Mouse (Mus musculus) urinary bladder, adult 2 months (tissue): ENCODE measurements around the gene Rgs9bp. TPM values are rescaled to one million over a fixed set of nuclear protein-coding genes. Genes with fewer than 3 reads are reported as not detected.
A peak's percentile ranks its signal among the peaks of the same experiment; 100 is the strongest.

ENCODE experiments used
- DNase-seq: peaks from one replicate; pipeline ENCODE4 v3.0.0; 2022; ENCODE audit warnings: low spot score
- polyA plus RNA-seq: library from polyadenylated mRNA; depleted of rRNA; stranded (reverse); fragments of >200 nt; gene quantifications from 2 replicates; pipeline ENCODE4 v1.2.3, GENCODE M21; 2012; rRNA removed

The Rgs9bp gene
- polyA plus RNA-seq = 0.40 and 0.52 TPM in 2 replicates

DNA sequence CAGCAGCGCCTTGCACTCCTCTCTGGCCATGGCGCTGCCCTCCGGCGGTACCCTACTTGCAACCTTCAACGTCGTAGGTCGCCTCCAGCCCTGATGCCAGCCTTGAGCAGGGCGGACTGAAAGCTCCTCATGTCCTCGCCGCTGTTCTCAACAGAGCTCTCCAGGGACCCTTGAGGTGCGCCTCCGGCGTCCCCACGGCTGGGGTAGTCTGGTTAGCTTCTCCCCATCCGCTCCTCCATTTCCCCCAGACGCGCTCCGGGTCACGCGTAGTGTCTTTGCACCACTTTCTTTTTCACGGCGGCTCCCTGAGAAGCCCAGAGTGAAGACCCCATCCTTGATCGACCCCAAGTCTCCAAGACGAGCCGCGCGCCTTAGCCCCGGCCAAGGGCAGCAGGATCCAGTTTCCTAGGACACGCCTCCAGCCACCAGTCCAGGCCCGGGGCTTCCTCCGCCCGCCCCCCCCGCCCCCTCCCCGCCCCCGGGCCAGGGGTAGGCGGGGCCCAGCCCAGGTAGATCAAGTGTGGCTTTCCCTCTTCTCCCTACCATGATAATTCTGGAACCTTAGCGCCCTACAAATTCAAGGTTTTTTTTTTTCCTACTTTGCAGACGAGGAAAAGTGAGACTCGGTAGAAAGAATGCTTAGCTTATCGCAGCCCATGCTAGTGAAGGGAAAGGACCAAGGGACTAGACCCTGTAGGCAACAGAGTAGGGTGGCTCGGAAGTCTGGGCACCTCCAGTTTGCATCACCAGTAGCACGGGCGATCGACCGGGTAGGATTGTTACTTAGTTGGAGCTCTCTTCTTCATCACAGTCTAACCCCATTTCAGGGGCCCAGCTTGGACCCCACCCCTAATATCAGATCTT is at the start of gene Rgs9bp:
Gene Rgs9bp, minus strand, starts transcription at position 392 of the 864 bp plus-strand sequence.
- peak; percentile 39 for DNase-seq

DNA sequence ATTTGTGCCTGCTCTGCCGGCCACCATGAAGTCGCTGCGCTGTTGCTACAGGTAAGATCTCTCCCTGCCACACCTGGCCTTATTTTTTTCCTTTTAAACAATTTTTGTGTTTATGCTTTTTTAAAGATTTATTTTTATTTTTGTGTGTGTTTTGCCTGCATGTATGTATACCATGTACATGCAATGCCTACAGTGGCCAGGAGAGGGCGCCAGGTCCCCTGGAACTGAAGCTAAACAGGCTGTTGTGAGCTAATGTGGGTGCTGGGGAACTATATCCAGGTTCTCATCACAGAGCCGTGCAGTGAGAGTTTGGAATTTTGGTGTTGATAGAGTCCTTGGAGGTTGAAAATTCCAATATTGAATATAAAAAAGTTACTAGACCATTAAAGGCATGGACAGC is 43.1 kb upstream of the Rgs9bp start:
- DNase-seq = no peak

DNA sequence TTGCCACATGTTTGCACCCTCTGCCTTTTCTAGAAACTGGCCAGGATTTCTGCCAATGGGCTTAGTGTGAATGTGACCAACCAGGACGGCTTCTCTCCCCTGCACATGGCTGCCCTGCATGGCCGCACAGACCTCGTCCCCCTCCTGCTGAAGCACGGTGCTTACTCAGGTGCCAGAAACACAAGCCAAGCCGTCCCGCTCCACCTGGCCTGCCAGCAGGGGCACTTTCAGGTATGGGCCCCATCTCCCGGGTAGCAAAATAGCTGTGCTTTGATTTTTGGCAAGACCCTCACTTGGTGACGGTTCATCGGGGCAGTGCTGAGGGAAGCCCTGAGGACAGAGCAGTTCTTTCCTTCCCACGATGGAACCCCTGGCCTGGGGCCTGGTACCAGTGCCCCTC is 42.0 kb upstream of the Rgs9bp start:
- DNase-seq = no peak

DNA sequence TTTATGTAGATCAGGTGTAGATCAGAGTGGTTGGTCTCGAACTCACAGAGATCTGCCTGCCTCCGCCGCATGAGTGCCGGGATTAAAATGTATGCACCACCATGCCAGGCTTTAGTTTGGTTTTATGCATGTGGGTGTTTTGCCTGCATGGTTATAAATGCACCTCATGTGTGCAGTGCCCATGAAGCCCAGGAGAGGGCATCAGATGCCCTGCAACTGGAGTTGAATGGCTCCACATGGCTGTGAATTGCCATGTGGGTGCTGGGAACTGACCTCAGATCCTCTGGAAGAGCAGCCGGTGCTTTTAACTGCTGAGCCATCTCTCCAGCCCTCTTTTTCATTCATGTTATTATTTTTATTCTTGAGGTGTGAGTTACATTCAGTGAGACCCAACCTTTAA is 40.7 kb upstream of the Rgs9bp start:
- DNase-seq = no peak

DNA sequence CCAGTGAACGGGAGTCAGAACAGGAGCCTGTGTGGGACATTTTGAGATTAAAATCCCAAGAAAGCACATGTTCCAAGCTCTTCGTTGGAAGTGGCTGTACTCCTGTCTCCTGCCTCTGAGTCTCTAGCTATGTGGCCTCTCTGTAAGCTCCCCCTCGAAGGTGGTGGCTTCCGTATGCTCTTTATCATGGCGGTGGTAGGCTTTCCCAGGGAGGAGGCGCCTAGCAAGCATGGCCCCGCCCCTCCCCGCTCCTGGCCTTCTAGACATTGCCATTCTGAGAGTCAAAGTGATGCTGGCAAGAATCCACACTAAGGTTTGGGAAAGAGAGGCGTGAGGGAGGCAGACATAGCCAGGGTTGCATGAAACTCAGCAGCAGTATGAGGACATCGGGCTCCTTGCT is 37.2 kb upstream of the Rgs9bp start:
- no peak for DNase-seq

DNA sequence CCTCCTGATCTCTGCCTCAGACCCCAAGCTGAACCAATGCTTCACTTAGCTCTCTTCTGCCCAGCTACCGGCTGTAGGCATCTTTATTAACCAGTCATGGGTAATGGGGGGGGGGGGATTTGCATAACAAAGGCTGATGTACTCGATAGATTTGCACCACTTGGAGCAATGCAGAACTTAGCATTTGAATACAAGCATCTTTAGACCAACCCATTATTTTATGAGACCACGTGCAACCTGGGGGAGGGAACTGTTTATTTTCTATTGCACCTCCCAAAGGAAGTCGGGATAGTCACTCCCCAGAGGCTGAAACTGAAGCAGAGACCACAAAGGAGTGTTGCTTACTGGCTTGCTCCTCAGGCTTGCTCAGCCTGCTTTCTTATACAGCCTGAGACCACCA is 32.1 kb upstream of the Rgs9bp start:
- no peak for DNase-seq

DNA sequence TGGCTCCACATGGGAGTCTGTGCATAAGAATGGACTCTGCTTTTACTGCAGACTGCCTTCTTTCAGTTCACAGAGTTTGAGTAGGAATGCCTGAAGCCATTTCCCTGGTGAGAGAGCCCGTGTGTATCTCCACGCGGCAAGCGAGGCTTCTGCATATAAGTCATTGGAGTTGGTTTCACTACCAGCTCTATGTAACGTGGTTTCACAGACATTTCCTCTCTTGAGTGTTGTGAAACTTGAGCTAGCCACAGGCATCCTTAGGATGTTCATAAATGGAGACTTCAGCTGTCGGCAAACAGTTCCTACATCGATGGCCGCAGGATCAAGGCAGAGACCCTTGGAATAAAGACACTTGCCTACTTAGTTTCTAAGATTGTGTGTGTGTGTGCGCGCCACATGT is 23.9 kb upstream of the Rgs9bp start:
- DNase-seq = no peak

DNA sequence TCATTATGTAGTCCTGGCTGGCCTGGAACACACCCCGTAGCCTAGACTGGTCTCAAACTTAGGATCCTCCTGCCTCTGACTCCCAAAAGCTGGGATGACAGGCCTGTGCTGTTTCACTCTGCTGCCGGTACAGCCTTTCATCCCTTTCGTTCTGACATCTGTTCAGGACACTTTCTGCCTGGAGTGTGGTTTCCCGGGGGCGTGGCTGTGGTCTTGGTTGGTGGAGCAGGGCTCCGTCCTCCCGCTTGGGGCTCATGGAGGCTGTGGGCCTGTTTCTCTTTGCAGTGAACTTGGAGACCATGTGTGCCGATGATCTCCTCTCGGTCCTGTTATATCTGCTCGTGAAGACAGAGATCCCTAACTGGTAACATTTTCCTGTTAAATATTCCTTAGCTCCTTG is 21.4 kb upstream of the Rgs9bp start:
- DNase-seq = no peak

DNA sequence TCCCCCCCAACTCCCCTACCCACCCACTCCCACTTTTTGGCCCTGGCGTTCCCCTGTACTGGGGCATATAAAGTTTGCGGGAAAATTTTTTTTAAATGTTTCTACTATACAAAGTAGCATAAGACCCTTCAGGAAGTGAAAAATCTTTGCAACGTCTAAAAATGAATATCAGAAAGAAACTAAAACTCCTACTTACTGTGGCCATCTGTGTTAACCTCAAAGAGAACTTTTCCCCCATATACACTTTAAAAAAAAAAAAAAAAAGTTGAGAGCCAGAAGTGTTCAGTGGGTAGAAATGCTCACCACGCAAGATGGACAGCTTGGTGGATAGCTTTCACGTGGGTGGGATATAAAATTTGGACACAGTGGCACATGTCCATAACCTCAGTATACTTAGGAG is 17.4 kb upstream of the Rgs9bp start:
- no peak for DNase-seq

DNA sequence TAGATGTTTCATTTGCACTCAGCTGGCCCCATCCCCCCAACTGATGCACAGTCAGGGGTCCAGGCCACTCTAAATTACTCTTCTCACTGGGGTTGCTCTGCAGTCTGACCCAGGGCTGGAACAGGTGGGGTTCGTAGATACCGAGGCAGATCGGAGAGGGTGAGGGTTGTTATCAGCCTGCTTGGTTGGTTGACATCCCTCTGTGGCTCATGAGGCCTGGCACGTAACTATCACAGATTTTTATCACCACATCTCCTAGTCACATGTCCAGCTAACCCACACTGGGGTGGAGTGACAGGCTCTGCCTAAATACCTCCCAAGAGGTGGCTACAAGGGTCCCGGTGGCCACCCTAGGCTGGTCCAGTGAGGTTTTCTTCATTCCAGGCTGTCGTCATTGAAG is 15.7 kb upstream of the Rgs9bp start:
- no peak for DNase-seq

DNA sequence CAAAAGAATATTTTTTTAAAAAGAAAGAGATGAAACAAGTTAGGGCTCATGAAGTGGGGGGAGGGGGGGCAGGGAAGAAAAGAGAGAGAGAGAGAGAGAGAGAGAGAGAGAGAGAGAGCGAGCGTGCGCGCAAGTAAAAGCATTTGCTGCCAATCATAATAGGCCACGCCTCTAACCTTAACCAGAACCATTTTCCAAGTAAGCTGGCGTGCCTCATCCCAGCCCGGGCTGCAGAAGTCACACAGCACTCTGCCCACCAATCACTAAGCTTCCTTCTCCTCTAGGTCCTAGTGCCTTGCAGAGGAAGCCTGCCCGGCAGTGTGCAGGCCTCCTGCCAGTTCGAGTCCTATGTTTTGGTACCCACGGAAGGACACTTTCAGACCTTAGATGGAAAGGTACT is 14.6 kb upstream of the Rgs9bp start:
- no peak for DNase-seq

DNA sequence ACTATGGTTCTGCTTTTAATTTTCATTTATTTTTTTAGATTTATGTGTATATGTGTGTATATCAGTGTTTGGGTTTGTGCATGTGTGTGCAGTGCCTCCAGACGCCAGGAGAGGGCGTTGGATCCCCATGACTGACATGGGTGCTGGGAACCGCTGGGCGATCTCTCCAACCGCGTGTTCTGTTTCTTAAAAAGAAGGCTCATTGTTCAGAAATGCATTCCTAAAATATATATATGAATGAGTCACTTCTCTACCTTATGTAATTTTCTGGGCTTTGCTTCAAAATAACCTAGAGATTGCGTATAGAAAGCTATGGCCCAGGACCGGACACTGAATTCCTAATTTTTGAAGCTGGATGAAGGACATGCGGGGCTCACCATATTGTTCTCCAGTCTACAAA is 14.1 kb upstream of the Rgs9bp start:
- no peak for DNase-seq

DNA sequence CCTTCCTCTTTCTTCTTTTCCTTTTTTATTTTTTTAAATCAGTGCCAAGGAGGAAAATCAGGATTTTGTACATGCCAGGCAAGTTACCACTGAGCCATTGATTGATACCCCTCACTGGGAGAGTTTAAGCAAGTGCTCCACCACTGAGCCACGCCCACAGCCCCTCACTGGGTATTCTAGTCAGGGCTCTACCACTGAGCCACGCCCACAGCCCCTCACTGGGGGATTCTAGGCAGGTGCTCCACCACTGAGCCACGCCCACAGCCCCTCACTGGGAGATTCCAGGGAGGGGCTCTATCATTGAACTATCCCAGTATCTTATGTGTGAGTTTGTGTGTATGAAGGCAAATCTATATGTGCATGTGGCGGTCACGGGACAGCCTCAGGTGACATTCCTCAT is 8.9 kb upstream of the Rgs9bp start:
- DNase-seq = no peak

DNA sequence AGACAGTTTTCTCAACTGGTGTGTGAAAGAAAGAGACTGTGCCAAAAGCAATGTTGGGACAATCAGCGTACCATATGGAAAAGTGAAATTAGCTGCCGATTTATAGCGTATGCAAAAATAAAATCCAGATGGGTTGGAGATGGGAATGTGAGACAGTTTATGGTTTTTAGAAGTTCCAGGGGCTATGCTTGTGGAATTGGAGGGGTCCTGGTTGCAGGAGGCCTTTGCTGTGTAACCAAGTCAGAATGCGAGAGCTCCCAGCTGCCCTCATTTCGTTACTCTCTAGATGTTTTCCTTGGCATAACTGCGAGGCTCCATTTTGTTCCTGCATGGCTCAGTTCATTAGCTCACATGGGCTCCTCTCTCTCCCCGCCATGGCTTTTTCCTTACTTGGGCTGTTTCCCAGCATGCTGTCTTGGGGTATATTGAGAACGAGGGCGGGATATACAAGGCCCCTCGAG is 5.4 kb upstream of the Rgs9bp start:
- DNase-seq = no peak

DNA sequence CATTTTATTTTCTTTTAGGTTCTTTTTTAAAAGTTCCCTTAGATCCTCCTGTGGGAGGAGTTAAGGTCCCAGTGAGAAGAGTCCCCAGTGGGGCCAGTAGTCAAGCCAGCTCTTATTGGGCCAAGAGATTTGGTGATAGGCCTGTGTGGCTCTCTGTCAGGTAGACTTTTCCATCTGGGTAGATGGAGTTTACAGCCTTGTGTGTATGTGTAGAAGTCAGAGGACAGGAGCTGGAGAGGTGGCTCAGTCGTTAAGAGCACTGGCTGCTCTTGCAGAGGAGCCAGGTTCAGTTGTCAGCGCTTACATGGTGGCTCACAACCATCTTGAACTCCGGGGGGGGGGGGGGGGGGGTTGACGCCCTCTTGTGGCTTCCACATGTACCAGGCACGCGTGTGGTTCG is 4.1 kb upstream of the Rgs9bp start:
- DNase-seq = no peak

DNA sequence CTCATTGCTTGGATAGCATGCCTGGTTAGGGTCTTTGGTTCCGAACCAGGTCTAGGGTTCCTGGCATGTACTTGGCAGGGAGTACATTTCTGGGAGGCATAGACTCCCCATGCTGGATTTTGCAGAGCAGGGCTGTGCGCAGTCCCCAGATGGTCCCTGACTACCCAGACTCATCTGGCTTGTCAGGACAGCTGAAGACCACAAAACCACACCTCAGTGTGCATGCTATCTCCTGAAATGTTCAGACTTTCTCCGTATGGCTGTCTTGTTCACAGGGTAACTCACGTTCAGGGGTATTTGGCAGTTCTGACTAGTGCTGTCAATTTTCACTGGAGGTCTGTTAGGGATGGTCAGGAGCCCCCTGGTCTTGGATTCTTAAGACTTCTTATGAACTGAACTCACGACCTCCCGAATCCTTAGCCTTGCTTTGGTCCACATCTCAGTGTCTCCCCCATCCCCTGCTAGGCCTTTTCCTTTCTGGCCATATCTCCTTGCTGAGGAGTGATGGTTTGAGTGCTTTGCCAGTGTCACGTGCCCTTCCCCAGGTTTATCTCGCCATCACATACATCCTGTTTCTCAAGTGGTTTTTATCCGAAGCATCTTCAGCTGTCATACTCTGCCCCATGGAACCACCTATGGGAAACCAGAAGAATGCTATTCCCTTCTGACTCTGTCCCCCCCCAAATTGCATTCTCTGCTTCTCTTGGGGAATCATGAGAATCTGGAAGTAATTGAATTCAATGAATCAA is 3.5 kb upstream of the Rgs9bp start:
- no peak for DNase-seq

DNA sequence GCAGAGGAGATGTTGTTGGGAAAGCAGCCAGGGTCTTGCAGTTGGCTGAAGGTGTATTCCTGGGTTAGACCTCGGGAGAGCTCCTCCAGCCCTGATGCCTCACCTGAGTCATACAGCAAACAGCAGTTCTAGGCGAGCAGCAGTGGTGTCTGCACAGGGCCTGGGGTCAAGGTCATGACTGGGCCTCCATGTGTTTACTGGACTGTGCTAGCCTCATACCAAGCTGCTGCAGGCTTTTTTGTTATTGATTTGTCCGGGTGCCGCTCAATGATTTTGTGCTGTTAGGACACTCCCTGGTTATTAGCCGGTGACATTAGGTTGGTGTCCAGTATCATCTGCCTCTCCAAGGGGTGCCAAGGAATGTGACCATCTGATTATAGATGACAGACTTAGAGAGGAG is 2.3 kb upstream of the Rgs9bp start:
- no peak for DNase-seq

DNA sequence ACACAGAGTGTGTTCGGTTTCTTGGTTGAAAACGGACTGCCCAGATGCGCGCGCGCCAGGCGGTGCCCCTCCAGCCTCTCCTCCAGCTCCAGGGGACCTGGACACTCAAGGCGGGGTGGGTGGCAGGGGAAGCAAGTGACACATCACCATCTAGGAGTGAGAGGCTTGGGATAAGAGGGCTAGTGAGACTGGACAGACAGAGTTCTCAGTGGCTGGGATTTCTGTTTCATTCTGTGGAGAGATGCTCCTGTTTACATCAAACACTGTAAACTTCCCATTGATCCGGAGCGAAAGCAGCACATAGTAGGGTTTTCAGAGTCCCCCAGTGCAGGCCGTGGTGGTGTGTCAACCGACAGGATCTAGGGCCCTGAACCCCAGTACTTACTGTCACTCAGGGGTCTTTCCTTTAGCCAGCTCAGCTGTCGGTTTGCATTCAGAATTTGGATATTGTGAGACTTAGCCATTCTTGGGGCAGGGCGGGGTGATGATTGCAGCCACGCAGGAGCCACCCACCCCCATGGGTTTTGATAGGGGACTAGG is 1.6 kb upstream of the Rgs9bp start:
- no peak for DNase-seq

DNA sequence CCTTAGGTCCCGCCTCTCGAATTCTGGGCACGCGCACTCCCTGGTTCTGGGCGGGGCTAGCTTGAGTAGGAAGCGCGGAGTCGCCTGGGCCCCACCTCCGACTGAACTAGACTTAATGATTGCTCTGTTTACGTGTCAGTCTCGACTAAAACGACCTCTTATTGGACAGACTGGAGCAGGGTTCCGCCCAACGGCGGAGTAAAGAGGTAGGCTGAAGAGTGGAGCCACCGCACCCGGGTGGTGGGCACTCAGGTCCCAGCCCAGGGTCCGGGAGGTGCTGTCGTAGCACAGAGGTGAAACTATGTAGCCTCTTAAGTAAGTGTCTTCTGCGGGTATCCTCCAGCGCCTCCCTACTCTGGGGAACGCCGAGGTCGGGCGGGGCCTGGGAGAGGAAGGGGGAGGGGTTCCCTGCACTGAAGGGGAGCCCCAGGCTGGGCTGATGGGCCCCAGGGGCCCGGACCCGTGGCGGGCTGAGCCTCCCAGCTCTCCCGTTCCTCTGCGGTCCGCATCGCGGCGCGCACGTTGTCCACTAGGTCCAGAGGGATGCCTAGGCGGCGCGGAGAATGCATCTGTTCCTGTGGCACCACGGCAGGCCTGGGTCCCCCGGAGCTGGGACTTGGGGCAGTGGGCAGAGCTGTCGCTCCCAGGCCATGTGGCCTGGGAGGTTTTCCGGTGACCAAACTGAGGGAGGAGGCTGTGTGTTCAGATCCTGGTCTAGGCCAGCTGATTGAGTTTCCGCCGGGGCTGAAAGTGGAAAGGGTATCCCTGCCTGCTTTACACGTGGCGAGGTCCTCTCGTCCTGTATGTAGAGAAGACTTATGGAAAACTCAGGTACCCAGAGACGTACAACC is 898 bp upstream of the Rgs9bp start, which contains the start of gene Ankrd27:
Gene Ankrd27, plus strand, starts transcription at position 190 of the 851 bp plus-strand sequence.
- peak; percentile 74 for DNase-seq

DNA sequence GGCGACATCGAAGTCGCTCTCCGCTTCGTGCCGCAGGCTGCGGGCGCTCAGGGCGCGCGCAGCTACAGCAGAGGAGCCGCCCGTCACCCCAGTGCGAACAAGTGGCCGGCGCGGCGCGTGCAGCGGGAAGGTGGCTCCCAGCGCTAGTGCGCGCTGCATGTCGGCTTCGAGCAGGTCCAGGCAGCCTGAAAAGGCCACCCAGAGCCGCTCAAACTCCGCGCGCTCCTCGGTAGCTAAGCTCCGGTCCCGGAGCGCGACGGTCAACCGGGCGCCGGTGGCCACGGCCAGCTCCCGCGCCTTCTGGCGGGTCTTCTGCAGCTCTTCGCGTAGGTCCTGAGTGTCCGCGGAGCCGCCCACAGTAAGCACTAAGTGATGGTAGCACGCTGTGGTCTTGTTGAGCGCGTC is 594 bp downstream of the Rgs9bp start:
- DNase-seq = peak; percentile 34

DNA sequence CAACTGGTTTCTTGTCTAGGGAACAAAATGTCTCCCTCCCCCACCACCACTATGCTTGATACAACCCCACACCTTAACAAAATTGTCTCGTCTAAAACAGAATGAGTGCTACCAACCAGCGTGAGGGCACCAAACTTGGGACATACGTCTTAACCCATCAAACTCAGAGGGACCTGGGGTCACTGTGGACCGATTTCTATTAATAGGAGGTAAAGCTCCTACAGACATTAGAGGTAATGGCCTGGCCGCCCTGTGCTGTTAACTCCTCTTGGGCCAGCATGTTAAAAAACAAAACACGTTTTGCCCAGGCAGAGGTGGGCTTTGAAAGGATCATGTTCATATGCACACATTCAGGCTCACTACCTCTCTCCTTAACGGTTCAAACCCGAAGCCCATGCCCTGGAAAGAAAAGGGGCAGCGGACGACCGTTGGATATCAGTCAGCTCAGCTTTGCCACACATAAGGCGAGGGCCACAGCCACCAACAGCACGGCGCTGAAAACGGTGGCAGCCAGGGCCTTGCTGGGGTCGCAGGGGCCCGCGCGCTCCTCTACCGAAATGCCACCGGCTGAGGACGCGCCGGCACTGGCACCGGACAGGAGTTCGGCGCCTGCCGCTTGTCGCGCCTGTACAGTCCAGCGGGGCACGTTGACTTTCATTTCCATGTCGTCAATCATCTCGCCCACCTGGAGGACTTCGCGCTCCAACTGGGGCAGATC is 1.2 kb downstream of the Rgs9bp start:
- no peak for DNase-seq
